Mouse (Mus musculus): ENCODE measurements around the gene Cbarp.

Cbarp gene

GRCm38 (mm10) chr10:80140666-80141035, at the start of gene Cbarp:
Gene Cbarp (minus strand): TSS chr10:80140835.
- DNase-seq, result no peak

- DNase-seq, result no peak
These were observed 49.4 kb upstream of the Cbarp start for GRCm38 (mm10) chr10:80189999-80190398.

GRCm38 (mm10) chr10:80188453-80189024, 47.9 kb upstream of the Cbarp start:
- no peak for DNase-seq

GRCm38 (mm10) chr10:80187739-80188138, 47.1 kb upstream of the Cbarp start:
- no peak for DNase-seq

- DNase-seq, result no peak
These were observed 46.0 kb upstream of the Cbarp start for GRCm38 (mm10) chr10:80186649-80187048.

GRCm38 (mm10) chr10:80182547-80182946, 41.9 kb upstream of the Cbarp start:
- DNase-seq, result no peak

GRCm38 (mm10) chr10:80180823-80181222, 40.2 kb upstream of the Cbarp start:
- no peak for DNase-seq

GRCm38 (mm10) chr10:80180288-80180687, 39.7 kb upstream of the Cbarp start:
- DNase-seq, result no peak

- DNase-seq, result no peak
These were observed 38.7 kb upstream of the Cbarp start, which contains the start of gene Efna2 for GRCm38 (mm10) chr10:80179068-80180051. Gene Efna2 (plus strand): TSS chr10:80179482.

GRCm38 (mm10) chr10:80177441-80178279, 37.0 kb upstream of the Cbarp start:
- no peak for DNase-seq

- no peak for DNase-seq
These were observed 35.7 kb upstream of the Cbarp start for GRCm38 (mm10) chr10:80176270-80176834.

- DNase-seq, result no peak
These were observed 35.1 kb upstream of the Cbarp start for GRCm38 (mm10) chr10:80175536-80176269.

GRCm38 (mm10) chr10:80174705-80175104, 34.1 kb upstream of the Cbarp start:
- peak in 1 of 2 experiments; percentile 58 for DNase-seq

- DNase-seq, result no peak
These were observed 33.5 kb upstream of the Cbarp start for GRCm38 (mm10) chr10:80173955-80174640.

GRCm38 (mm10) chr10:80173358-80173757, 32.7 kb upstream of the Cbarp start:
- no peak for DNase-seq

- DNase-seq, result peak; percentile 84 to 89
These were observed 32.1 kb upstream of the Cbarp start, which contains the start of gene 1600002K03Rik for GRCm38 (mm10) chr10:80172527-80173292. Gene 1600002K03Rik (plus strand): TSS chr10:80172944.

- DNase-seq, result peak in 1 of 2 experiments; percentile 28
These were observed 31.3 kb upstream of the Cbarp start for GRCm38 (mm10) chr10:80171760-80172526.

- DNase-seq, result no peak
These were observed 30.6 kb upstream of the Cbarp start for GRCm38 (mm10) chr10:80171252-80171651.

GRCm38 (mm10) chr10:80170601-80171021, 30.0 kb upstream of the Cbarp start:
- DNase-seq, result no peak

GRCm38 (mm10) chr10:80170052-80170451, 29.4 kb upstream of the Cbarp start:
- DNase-seq, result no peak
